Mouse (Mus musculus) CH12.LX (cell line): ENCODE measurements at regions not wholly inside any gene's neighbourhood (a gene's known extent, or its start where the extent isn't known, plus 50 kb on each side); places are given as distances from the start of the nearest gene placed in this dataset.

ENCODE experiments used
- DNase-seq: peaks from one replicate; pipeline ENCODE4 v3.0.0-alpha.2; 2013; ENCODE audit errors: extremely low read depth
- H3K27ac ChIP-seq: 2 replicates; pipeline ENCODE4 v1.5.1; 2012; ENCODE audit warnings: low read depth, mild to moderate bottlenecking, control low read depth, moderate library complexity; ENCODE audit not compliant: insufficient read depth
- H3K27me3 ChIP-seq: replicated peaks from 2 replicates; pipeline ENCODE3; 2012; ENCODE audit warnings: inconsistent platforms
- H3K36me3 ChIP-seq, 2 experiments: replicated peaks in 1 of 2; 2 replicates each; pipeline versions ENCODE3 to v1.6.1; 2012; ENCODE audit warnings: inconsistent platforms in 1 of 2, low read length in 1 of 2, mild to moderate bottlenecking in 1 of 2, mixed read lengths in 1 of 2, moderate library complexity in 1 of 2; ENCODE audit not compliant: control insufficient read depth in 1 of 2, insufficient read depth in 1 of 2
- H3K4me1 ChIP-seq, 2 experiments: 2 replicates each; pipeline ENCODE4 v1.6.1; 2012; ENCODE audit warnings: inconsistent platforms in 1 of 2, moderate library complexity in 1 of 2; ENCODE audit not compliant: insufficient read depth in 2 of 2, control insufficient read depth in 1 of 2
- H3K4me2 ChIP-seq: 2 replicates; pipeline ENCODE4 v1.6.1; 2012; ENCODE audit warnings: low read depth, mild to moderate bottlenecking, control low read depth; ENCODE audit not compliant: poor library complexity, insufficient read depth, severe bottlenecking
- H3K4me3 ChIP-seq, 3 experiments: fragments of 150-350 bp in 1 of 3; sonication (generic) in 1 of 3; replicated peaks in 1 of 3; 2 replicates each; pipeline versions ENCODE3 to v1.5.1; 2011 to 2012; ENCODE audit warnings: low read depth in 2 of 3, low read length in 2 of 3, mild to moderate bottlenecking in 2 of 3, moderate library complexity in 2 of 3, control low read depth in 1 of 3, improper control_type of control experiment in 1 of 3, inconsistent platforms in 1 of 3, mixed read lengths in 1 of 3; ENCODE audit not compliant: poor library complexity in 1 of 3
- H3K79me2 ChIP-seq: replicated peaks from 2 replicates; pipeline ENCODE4 v1.6.1; 2012; ENCODE audit warnings: mild to moderate bottlenecking, moderate library complexity; ENCODE audit not compliant: control insufficient read depth, poor library complexity, insufficient read depth, severe bottlenecking; ENCODE audit errors: extremely low read depth
- H3K9ac ChIP-seq: 2 replicates; pipeline ENCODE4 v1.6.1; 2012; ENCODE audit warnings: low read depth, mild to moderate bottlenecking, control low read depth, moderate library complexity; ENCODE audit not compliant: insufficient read depth
- H3K9me3 ChIP-seq: replicated peaks from 2 replicates; pipeline ENCODE3; 2012; ENCODE audit warnings: low read length, inconsistent platforms, mixed read lengths
- CHD1 ChIP-seq: IDR thresholded peaks from 2 replicates; pipeline ENCODE4 v1.6.1; 2012; ENCODE audit warnings: low read depth, low read length, improper control_type of control experiment, inconsistent platforms
- ELF1 ChIP-seq: IDR thresholded peaks from 2 replicates; pipeline ENCODE4 v1.6.1; 2014; ENCODE audit warnings: low read depth, mild to moderate bottlenecking, inconsistent platforms, low read length, improper control_type of control experiment
- HCFC1 ChIP-seq: IDR thresholded peaks from 2 replicates; pipeline ENCODE4 v1.6.1; 2012; ENCODE audit warnings: low read depth, mild to moderate bottlenecking, inconsistent platforms, low read length, improper control_type of control experiment
- IRF4 ChIP-seq: IDR thresholded peaks from 2 replicates; pipeline ENCODE4 v1.6.1; 2014; ENCODE audit warnings: low read depth, mild to moderate bottlenecking, inconsistent platforms, low read length, improper control_type of control experiment
- JUN ChIP-seq: IDR thresholded peaks from 2 replicates; pipeline ENCODE4 v1.6.1; 2011; ENCODE audit warnings: low read depth, mild to moderate bottlenecking, low read length, improper control_type of control experiment, moderate library complexity; ENCODE audit not compliant: insufficient read depth
- KAT2A ChIP-seq: IDR thresholded peaks from 2 replicates; pipeline ENCODE4 v1.6.1; 2012; ENCODE audit warnings: low read length, improper control_type of control experiment, inconsistent platforms; ENCODE audit not compliant: insufficient replicate concordance
- MAX ChIP-seq: IDR thresholded peaks from 2 replicates; pipeline ENCODE4 v1.6.1; 2011; ENCODE audit warnings: low read length, improper control_type of control experiment
- MAZ ChIP-seq: IDR thresholded peaks from 2 replicates; pipeline ENCODE4 v1.6.1; 2012; ENCODE audit warnings: low read depth, mild to moderate bottlenecking, inconsistent platforms, low read length, improper control_type of control experiment, moderate library complexity
- MEF2A ChIP-seq: IDR thresholded peaks from 2 replicates; pipeline ENCODE4 v1.6.1; 2014; ENCODE audit warnings: low read depth, mild to moderate bottlenecking, inconsistent platforms, low read length, improper control_type of control experiment, borderline replicate concordance
- MYC ChIP-seq: IDR thresholded peaks from 2 replicates; pipeline ENCODE4 v1.6.1; 2011; ENCODE audit warnings: low read depth, mild to moderate bottlenecking, improper control_type of control experiment, low read length
- NELFE ChIP-seq: IDR thresholded peaks from 2 replicates; pipeline ENCODE4 v1.6.1; 2011; ENCODE audit warnings: low read depth, low read length, improper control_type of control experiment
- NRF1 ChIP-seq: IDR thresholded peaks from 2 replicates; pipeline ENCODE4 v1.6.1; 2014; ENCODE audit warnings: low read depth, mild to moderate bottlenecking, inconsistent platforms, low read length, improper control_type of control experiment, moderate library complexity
- POLR2AphosphoS2 ChIP-seq: IDR thresholded peaks from 2 replicates; pipeline ENCODE4 v1.6.1; 2011; ENCODE audit warnings: low read depth, low read length, improper control_type of control experiment
- RAD21 ChIP-seq: IDR thresholded peaks from 2 replicates; pipeline ENCODE4 v1.6.1; 2011; ENCODE audit warnings: low read depth, mild to moderate bottlenecking, low read length, improper control_type of control experiment, moderate library complexity
- SIN3A ChIP-seq: IDR thresholded peaks from 2 replicates; pipeline ENCODE4 v1.6.1; 2012; ENCODE audit warnings: low read length, improper control_type of control experiment, inconsistent platforms
- TCF12 ChIP-seq: IDR thresholded peaks from 2 replicates; pipeline ENCODE4 v1.6.1; 2014; ENCODE audit warnings: low read depth, mild to moderate bottlenecking, inconsistent platforms, low read length, improper control_type of control experiment
- UBTF ChIP-seq: IDR thresholded peaks from 2 replicates; pipeline ENCODE4 v1.6.1; 2012; ENCODE audit warnings: low read depth, mild to moderate bottlenecking, inconsistent platforms, low read length, improper control_type of control experiment, moderate library complexity
- USF2 ChIP-seq: conservative IDR thresholded peaks from 2 replicates; pipeline ENCODE4 v1.6.1; 2011; ENCODE audit warnings: low read depth, low read length, improper control_type of control experiment
- ZMIZ1 ChIP-seq: IDR thresholded peaks from 2 replicates; pipeline ENCODE4 v1.6.1; 2012; ENCODE audit warnings: low read depth, mild to moderate bottlenecking, inconsistent platforms, low read length, improper control_type of control experiment
- ZNF384 ChIP-seq: IDR thresholded peaks from 2 replicates; pipeline ENCODE4 v1.6.1; 2012; ENCODE audit warnings: low read depth, low read length, improper control_type of control experiment, inconsistent platforms
- dilution Hi-C: fragments of 300-500 bp; cut with MboI; formaldehyde crosslinking; loops from 2 replicates; pipeline ENCODE4 v1.14.3; 2020; ENCODE audit warnings: low sequenced_read_pairs; ENCODE audit not compliant: extremely low pct_unique_long_range_greater_than_20kb, extremely low pct_ligation_motif_present
- in situ Hi-C: fragments of 300-500 bp; cut with MboI; formaldehyde crosslinking; loops from 3 replicates; pipeline ENCODE4 v1.14.3; 2019; ENCODE audit warnings: low sequenced_read_pairs, low pct_ligation_motif_present, low pct_unique_long_range_greater_than_20kb, mixed read lengths

GRCm38 (mm10) chr17:49183917-49184316 lies 244.2 kb upstream of the Mocs1 start:
- H3K4me1 ChIP-seq, result no peaks in the 10 kb centered on the region
- DNase-seq, result no peak
- TF ChIP-seq KAT2A (no peak), MEF2A (no peak), IRF4 (no peak), TCF12 (no peak), SIN3A (no peak), ZMIZ1 (no peak), POLR2AphosphoS2 (no peak), USF2 (no peak), HCFC1 (no peak), MAX (no peak), ZNF384 (no peak)
- H3K36me3 ChIP-seq, result no peaks in the 10 kb centered on the region
- no peaks in the 10 kb centered on the region for H3K79me2 ChIP-seq
- dilution Hi-C loops (no loop called here), in situ Hi-C loops (no loop called here)
- H3K27me3 ChIP-seq, result no peaks in the 10 kb centered on the region
- H3K9ac ChIP-seq, result no peak overlapping the region
- no peak overlapping the region for H3K4me2 ChIP-seq
- H3K27ac ChIP-seq, result no peak overlapping the region
- H3K4me3 ChIP-seq, result no peak overlapping the region
- H3K9me3 ChIP-seq, result peaks cover 92% of the 10 kb centered on the region

GRCm38 (mm10) chr17:49185052-49185612 lies 243.0 kb upstream of the Mocs1 start:
- Histone ChIP-seq H3K9ac (no peak overlapping the region), H3K27me3 (no peaks in the 10 kb centered on the region), H3K4me1 (no peaks in the 10 kb centered on the region), H3K27ac (no peak overlapping the region), H3K9me3 (peaks cover 90% of the 10 kb centered on the region), H3K4me3 (no peak overlapping the region), H3K79me2 (no peaks in the 10 kb centered on the region), H3K36me3 (no peaks in the 10 kb centered on the region), H3K4me2 (no peak overlapping the region)
- dilution Hi-C loops (no loop called here), in situ Hi-C loops (no loop called here)
- TF ChIP-seq JUN, result no peak
- no peak for TF ChIP-seq CHD1
- no peak for TF ChIP-seq UBTF
- no peak for TF ChIP-seq TCF12
- TF ChIP-seq RAD21, result no peak
- TF ChIP-seq NELFE, result no peak
- no peak for TF ChIP-seq ELF1
- TF ChIP-seq NRF1, result no peak
- no peak for TF ChIP-seq MAZ
- no peak for TF ChIP-seq MEF2A
- no peak for TF ChIP-seq MYC
- no peak for DNase-seq
